Mouse (Mus musculus) embryonic fibroblast, embryonic 13.5 days (primary cell): Measurements from ENCODE around the gene Lingo1.

ENCODE experiments used
- CTCF ChIP-seq: IDR thresholded peaks from 2 replicates; pipeline ENCODE4 v1.5.1; 2011; ENCODE audit warnings: mild to moderate bottlenecking, control low read depth, low read length, moderate library complexity, borderline replicate concordance; ENCODE audit not compliant: insufficient read depth
- POLR2A ChIP-seq: IDR thresholded peaks from 2 replicates; pipeline ENCODE4 v1.6.1; 2011; ENCODE audit warnings: low read depth, mild to moderate bottlenecking, control low read depth, low read length, moderate library complexity

- TF ChIP-seq CTCF, result no peak
- TF ChIP-seq POLR2A, result no peak
These were observed 61.9 kb downstream of the Lingo1 start for GRCm38 (mm10) chr9:56734398-56734797.
